Mouse (Mus musculus): ENCODE measurements around the gene Ssu2. TPM values are rescaled to one million over a fixed set of nuclear protein-coding genes. Genes with fewer than 3 reads are reported as not detected.

The Ssu2 gene
- polyA plus RNA-seq, 1 experiment from 2014 or later = 0.90 TPM

DNA sequence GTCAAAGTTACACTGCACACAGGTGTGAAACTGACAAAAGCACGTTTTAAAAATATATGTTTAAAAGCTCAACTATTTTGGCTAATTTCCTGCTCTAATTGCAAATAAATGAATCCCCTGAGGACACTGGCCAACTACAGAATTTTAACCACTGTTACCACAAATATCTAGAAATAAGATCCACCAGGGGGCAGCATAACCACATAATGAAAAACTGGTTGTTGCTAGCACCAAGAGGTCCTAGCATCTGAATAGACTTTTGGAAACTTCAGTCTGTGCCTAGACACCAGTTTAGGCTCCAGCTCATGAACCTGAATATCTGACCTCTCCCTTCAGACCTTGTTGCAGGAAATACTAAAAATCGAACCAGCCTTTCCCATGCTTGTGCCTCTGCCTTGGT is 23.2 kb downstream of the Ssu2 start:
- H3K9ac ChIP-seq (ENCODE audit: low read length) = no peak overlapping the region
- H3K9me3 ChIP-seq (ENCODE audit: control insufficient read depth, low read length) = no peaks in the 10 kb centered on the region
- H3K4me1 ChIP-seq (ENCODE audit: control insufficient read depth, insufficient read depth, low read length) = no peaks in the 10 kb centered on the region
- no peaks in the 10 kb centered on the region for H3K36me3 ChIP-seq (ENCODE audit: control insufficient read depth, insufficient read depth, low read length)
- 43% methylated on average over 2 of the region's 2 CpGs for WGBS
- no peak overlapping the region for H3K4me2 ChIP-seq (ENCODE audit: low read depth)
- H3K4me3 ChIP-seq (ENCODE audit: low read depth, low read length) = no peak overlapping the region
- H3K27ac ChIP-seq (ENCODE audit: low read depth, low read length) = no peak overlapping the region
- DNase-seq (ENCODE audit: low spot score) (no peak), ATAC-seq (ENCODE audit: insufficient read depth, low FRiP score, low TSS enrichment) (no peak)
- H3K27me3 ChIP-seq (ENCODE audit: control insufficient read depth, insufficient read depth, low read length) = no peaks in the 10 kb centered on the region

DNA sequence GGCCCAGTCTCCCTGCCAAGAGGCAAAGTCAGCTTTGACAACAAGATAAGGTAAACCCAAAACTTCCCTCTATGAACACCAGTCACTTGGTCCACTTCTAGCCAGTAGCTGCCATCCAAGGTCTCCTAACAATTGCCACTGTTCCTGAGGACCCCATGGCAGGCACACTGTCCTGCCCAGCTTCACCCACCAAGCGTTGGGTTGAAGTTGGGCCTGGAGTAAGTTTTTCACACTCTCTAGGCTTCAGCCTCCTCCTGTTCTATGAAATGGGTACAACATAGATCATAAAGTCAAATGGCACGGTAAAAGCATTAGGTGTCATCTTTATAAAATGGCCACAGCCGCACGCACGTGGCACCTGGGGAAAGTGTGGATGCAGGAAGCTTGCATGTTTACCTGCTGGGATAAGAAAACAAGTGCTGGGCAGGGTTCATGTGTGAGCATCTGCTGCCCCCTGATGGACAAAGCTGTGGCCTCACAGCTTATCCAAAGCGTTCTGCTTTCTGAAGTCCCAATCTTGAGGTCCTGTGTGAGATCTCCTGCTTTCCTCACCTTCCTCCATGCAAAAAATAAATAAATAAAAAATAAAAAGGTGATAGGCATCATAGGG is 25.4 kb downstream of the Ssu2 start:
- no peak overlapping the region for H3K27ac ChIP-seq (ENCODE audit: low read depth, low read length)
- WGBS = 38% methylated on average over 6 of the region's 6 CpGs
- no peaks in the 10 kb centered on the region for H3K36me3 ChIP-seq (ENCODE audit: control insufficient read depth, insufficient read depth, low read length)
- H3K4me1 ChIP-seq (ENCODE audit: control insufficient read depth, insufficient read depth, low read length) = no peaks in the 10 kb centered on the region
- no peaks in the 10 kb centered on the region for H3K9me3 ChIP-seq (ENCODE audit: control insufficient read depth, low read length)
- H3K4me2 ChIP-seq (ENCODE audit: low read depth) = no peak overlapping the region
- H3K27me3 ChIP-seq (ENCODE audit: control insufficient read depth, insufficient read depth, low read length) = no peaks in the 10 kb centered on the region
- H3K9ac ChIP-seq (ENCODE audit: low read length) = no peak overlapping the region
- peak; percentile 62 for ATAC-seq (ENCODE audit: insufficient read depth, low FRiP score, low TSS enrichment)
- peak; percentile 64 for DNase-seq (ENCODE audit: low spot score)
- no peak overlapping the region for H3K4me3 ChIP-seq (ENCODE audit: low read depth, low read length)

DNA sequence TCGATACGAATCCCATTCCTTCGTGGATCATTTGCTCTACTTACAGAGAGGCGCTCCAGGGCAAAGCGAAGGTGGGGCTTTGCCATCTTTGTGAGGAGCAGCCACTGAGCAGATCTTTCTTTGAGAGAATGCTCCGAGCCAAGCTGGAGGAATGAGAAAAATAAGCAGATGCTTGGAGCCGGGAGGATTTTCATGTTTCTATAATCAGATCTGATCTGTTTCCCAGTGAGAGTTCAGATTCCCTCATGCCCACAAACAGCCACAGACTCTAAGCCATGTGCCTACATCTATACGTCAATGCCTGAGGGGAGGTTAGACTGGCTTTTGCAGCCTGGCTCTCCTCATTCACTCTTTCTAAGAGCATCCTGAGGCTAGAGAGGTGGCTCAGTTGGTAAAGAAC is 27.1 kb downstream of the Ssu2 start:
- no peaks in the 10 kb centered on the region for H3K36me3 ChIP-seq (ENCODE audit: control insufficient read depth, insufficient read depth, low read length)
- H3K27ac ChIP-seq (ENCODE audit: low read depth, low read length) = no peak overlapping the region
- H3K9me3 ChIP-seq (ENCODE audit: control insufficient read depth, low read length) = no peaks in the 10 kb centered on the region
- no peak overlapping the region for H3K9ac ChIP-seq (ENCODE audit: low read length)
- H3K27me3 ChIP-seq (ENCODE audit: control insufficient read depth, insufficient read depth, low read length) = no peaks in the 10 kb centered on the region
- ATAC-seq (ENCODE audit: insufficient read depth, low FRiP score, low TSS enrichment) (no peak), DNase-seq (ENCODE audit: low spot score) (no peak)
- no peak overlapping the region for H3K4me2 ChIP-seq (ENCODE audit: low read depth)
- no peak overlapping the region for H3K4me3 ChIP-seq (ENCODE audit: low read depth, low read length)
- 87% methylated on average over 8 of the region's 8 CpGs for WGBS
- no peaks in the 10 kb centered on the region for H3K4me1 ChIP-seq (ENCODE audit: control insufficient read depth, insufficient read depth, low read length)

DNA sequence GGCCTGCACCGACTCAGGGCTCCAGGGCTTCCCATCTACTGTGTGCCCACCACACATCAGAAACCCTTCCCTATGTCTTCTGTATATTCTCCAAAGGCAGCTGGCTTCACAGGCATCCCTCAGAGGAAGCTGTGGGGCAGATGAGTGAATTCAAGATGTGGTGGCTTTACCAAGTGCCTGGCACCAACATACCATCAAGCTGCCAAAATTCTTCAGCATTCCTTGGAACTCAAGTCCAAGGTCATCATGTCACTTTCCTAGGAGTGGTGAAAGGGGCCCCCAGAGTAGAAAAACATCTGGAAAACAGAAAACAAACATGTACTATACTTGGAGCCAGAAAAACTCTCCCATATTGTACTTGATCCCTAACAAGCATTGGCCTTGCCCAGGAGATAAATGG is 28.5 kb downstream of the Ssu2 start:
- ATAC-seq (ENCODE audit: insufficient read depth, low FRiP score, low TSS enrichment) (no peak), DNase-seq (ENCODE audit: low spot score) (no peak)
- Histone ChIP-seq H3K9ac (ENCODE audit: low read length) (no peak overlapping the region), H3K27ac (ENCODE audit: low read depth, low read length) (no peak overlapping the region), H3K36me3 (ENCODE audit: control insufficient read depth, insufficient read depth, low read length) (no peaks in the 10 kb centered on the region), H3K4me2 (ENCODE audit: low read depth) (no peak overlapping the region), H3K9me3 (ENCODE audit: control insufficient read depth, low read length) (no peaks in the 10 kb centered on the region), H3K27me3 (ENCODE audit: control insufficient read depth, insufficient read depth, low read length) (no peaks in the 10 kb centered on the region), H3K4me1 (ENCODE audit: control insufficient read depth, insufficient read depth, low read length) (no peaks in the 10 kb centered on the region), H3K4me3 (ENCODE audit: low read depth, low read length) (no peak overlapping the region)
- 92% methylated on average over 1 of the region's 1 CpGs for WGBS

DNA sequence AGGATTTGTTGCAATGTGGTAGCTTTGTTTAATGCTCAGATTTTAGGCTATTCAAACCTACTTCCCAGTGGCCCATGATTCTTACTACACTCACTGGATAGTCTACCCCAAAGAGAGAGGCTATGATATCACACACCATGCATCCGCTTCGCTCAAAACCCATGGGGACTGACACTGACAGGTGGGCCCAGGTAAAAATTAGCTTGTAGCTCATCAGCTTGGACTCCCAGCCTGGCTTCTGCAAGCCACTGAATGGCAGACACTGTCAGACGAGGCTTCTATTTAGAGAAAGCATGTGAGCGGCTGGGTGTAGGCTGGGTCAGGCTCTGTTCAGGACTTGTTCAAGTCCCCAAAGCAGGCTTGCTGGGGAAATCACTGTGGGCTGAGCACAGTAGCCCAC is 37.4 kb downstream of the Ssu2 start:
- Histone ChIP-seq H3K4me1 (ENCODE audit: control insufficient read depth, insufficient read depth, low read length) (no peaks in the 10 kb centered on the region), H3K9ac (ENCODE audit: low read length) (no peak overlapping the region), H3K36me3 (ENCODE audit: control insufficient read depth, insufficient read depth, low read length) (no peaks in the 10 kb centered on the region), H3K9me3 (ENCODE audit: control insufficient read depth, low read length) (no peaks in the 10 kb centered on the region), H3K27me3 (ENCODE audit: control insufficient read depth, insufficient read depth, low read length) (no peaks in the 10 kb centered on the region), H3K4me2 (ENCODE audit: low read depth) (no peak overlapping the region), H3K4me3 (ENCODE audit: low read depth, low read length) (no peak overlapping the region), H3K27ac (ENCODE audit: low read depth, low read length) (no peak overlapping the region)
- ATAC-seq (ENCODE audit: insufficient read depth, low FRiP score, low TSS enrichment) (no peak), DNase-seq (ENCODE audit: low spot score) (no peak)
- WGBS = 93% methylated on average over 4 of the region's 4 CpGs

DNA sequence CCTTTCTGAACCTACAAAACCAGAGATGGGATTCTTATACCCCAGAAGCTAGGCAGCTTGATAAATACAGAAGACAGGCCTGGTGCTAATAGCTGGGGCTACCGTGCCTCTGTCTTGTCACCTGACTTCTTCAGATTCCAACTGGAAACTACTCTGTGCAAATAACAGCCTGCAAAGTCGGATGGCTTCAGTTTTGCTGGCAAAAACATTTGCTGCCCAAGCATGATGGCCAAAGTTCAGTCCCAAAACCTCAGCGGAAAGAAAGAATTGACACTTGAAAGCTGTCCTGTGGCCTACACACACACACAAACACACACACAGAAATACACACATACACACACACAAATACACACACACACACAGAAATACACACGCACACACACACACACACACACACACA is 48.8 kb downstream of the Ssu2 start:
- Histone ChIP-seq H3K9ac (ENCODE audit: low read length) (no peak overlapping the region), H3K4me3 (ENCODE audit: low read depth, low read length) (no peak overlapping the region), H3K4me1 (ENCODE audit: control insufficient read depth, insufficient read depth, low read length) (no peaks in the 10 kb centered on the region), H3K27ac (ENCODE audit: low read depth, low read length) (no peak overlapping the region), H3K27me3 (ENCODE audit: control insufficient read depth, insufficient read depth, low read length) (no peaks in the 10 kb centered on the region), H3K36me3 (ENCODE audit: control insufficient read depth, insufficient read depth, low read length) (no peaks in the 10 kb centered on the region), H3K9me3 (ENCODE audit: control insufficient read depth, low read length) (no peaks in the 10 kb centered on the region), H3K4me2 (ENCODE audit: low read depth) (no peak overlapping the region)
- 93% methylated on average over 4 of the region's 4 CpGs for WGBS
- ATAC-seq (ENCODE audit: insufficient read depth, low FRiP score, low TSS enrichment) (no peak), DNase-seq (ENCODE audit: low spot score) (no peak)

DNA sequence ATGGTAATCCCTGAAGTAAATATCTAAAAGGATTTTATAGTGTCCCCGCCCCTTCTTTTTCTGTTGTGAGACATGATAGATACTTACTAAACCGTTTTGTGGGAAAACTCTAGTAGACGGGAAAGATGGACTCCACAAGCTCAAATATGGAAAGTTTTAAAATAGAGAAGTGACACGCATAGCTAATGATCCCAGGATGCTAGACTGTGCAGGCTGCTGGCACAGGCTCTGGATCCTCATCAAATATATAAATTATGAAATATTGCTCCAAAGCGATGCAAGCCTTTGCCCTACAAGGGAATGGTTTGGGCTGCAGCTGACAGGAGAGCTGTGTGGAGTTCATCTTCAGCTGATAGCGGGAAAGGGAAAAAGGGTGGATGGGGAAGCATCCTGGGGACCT is 50.2 kb downstream of the Ssu2 start:
- WGBS = 88% methylated on average over 6 of the region's 6 CpGs
- Histone ChIP-seq H3K36me3 (ENCODE audit: control insufficient read depth, insufficient read depth, low read length) (no peaks in the 10 kb centered on the region), H3K9me3 (ENCODE audit: control insufficient read depth, low read length) (no peaks in the 10 kb centered on the region), H3K4me2 (ENCODE audit: low read depth) (no peak overlapping the region), H3K4me1 (ENCODE audit: control insufficient read depth, insufficient read depth, low read length) (no peaks in the 10 kb centered on the region), H3K27ac (ENCODE audit: low read depth, low read length) (no peak overlapping the region), H3K27me3 (ENCODE audit: control insufficient read depth, insufficient read depth, low read length) (no peaks in the 10 kb centered on the region), H3K4me3 (ENCODE audit: low read depth, low read length) (no peak overlapping the region), H3K9ac (ENCODE audit: low read length) (no peak overlapping the region)
- DNase-seq (ENCODE audit: low spot score) (no peak), ATAC-seq (ENCODE audit: insufficient read depth, low FRiP score, low TSS enrichment) (no peak)

DNA sequence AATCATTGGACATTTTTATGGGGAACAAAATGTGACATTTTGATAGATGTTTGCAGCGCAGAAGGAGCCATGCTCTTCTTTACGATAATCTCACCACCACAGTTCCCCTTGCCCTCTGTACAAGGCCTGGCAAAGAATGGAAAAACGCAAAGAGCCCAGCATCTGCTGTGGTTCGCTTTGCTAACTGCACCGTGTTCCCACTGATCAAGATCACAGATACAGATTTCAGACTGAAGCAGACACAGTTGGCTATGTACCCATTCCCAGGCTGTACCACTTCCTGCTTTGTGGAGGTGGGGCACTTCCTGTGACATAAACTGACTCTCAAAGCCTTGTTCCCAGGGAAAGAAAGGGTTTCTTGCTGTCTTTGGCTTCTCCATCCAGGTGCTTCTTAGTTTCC is 53.9 kb downstream of the Ssu2 start:
- no peaks in the 10 kb centered on the region for H3K36me3 ChIP-seq (ENCODE audit: control insufficient read depth, insufficient read depth, low read length)
- H3K4me2 ChIP-seq (ENCODE audit: low read depth) = no peak overlapping the region
- H3K9me3 ChIP-seq (ENCODE audit: control insufficient read depth, low read length) = no peaks in the 10 kb centered on the region
- no peaks in the 10 kb centered on the region for H3K4me1 ChIP-seq (ENCODE audit: control insufficient read depth, insufficient read depth, low read length)
- 90% methylated on average over 5 of the region's 5 CpGs for WGBS
- no peak for ATAC-seq (ENCODE audit: insufficient read depth, low FRiP score, low TSS enrichment)
- no peak overlapping the region for H3K4me3 ChIP-seq (ENCODE audit: low read depth, low read length)
- no peak overlapping the region for H3K27ac ChIP-seq (ENCODE audit: low read depth, low read length)
- H3K9ac ChIP-seq (ENCODE audit: low read length) = no peak overlapping the region
- no peak for DNase-seq (ENCODE audit: low spot score)
- no peaks in the 10 kb centered on the region for H3K27me3 ChIP-seq (ENCODE audit: control insufficient read depth, insufficient read depth, low read length)

DNA sequence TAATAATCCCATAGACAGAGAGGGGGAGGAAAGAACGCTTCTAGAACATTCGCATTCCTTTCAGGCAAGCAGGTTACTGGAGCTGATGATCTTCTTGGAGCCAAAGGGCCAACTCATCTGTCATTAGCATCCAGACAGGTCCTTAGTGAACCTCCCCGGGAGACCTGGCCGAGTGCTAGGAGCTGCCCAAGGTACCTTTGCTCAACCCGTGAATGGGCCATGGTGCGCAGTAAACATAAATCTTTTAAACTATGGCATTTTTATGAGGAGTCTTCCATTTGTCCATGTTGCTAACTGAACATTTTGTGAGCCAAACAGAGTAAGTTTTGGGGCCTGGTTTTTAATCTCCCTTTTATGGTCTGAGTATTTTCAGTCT is 56.6 kb downstream of the Ssu2 start:
- 51% methylated on average over 6 of the region's 6 CpGs for WGBS
- no peak for ATAC-seq (ENCODE audit: insufficient read depth, low FRiP score, low TSS enrichment)

More for the DNA sequence above, 56.6 kb downstream of the Ssu2 start:
- Histone ChIP-seq H3K9me3 (ENCODE audit: control insufficient read depth, low read length) (no peaks in the 10 kb centered on the region), H3K27ac (ENCODE audit: low read depth, low read length) (no peak overlapping the region), H3K27me3 (ENCODE audit: control insufficient read depth, insufficient read depth, low read length) (no peaks in the 10 kb centered on the region), H3K4me3 (ENCODE audit: low read depth, low read length) (no peak overlapping the region), H3K9ac (ENCODE audit: low read length) (no peak overlapping the region), H3K4me1 (ENCODE audit: control insufficient read depth, insufficient read depth, low read length) (no peaks in the 10 kb centered on the region), H3K4me2 (ENCODE audit: low read depth) (no peak overlapping the region), H3K36me3 (ENCODE audit: control insufficient read depth, insufficient read depth, low read length) (no peaks in the 10 kb centered on the region)
- no peak for DNase-seq (ENCODE audit: low spot score)
